Mouse (Mus musculus): ENCODE results near the gene Sez6l.

The Sez6l gene

DNA sequence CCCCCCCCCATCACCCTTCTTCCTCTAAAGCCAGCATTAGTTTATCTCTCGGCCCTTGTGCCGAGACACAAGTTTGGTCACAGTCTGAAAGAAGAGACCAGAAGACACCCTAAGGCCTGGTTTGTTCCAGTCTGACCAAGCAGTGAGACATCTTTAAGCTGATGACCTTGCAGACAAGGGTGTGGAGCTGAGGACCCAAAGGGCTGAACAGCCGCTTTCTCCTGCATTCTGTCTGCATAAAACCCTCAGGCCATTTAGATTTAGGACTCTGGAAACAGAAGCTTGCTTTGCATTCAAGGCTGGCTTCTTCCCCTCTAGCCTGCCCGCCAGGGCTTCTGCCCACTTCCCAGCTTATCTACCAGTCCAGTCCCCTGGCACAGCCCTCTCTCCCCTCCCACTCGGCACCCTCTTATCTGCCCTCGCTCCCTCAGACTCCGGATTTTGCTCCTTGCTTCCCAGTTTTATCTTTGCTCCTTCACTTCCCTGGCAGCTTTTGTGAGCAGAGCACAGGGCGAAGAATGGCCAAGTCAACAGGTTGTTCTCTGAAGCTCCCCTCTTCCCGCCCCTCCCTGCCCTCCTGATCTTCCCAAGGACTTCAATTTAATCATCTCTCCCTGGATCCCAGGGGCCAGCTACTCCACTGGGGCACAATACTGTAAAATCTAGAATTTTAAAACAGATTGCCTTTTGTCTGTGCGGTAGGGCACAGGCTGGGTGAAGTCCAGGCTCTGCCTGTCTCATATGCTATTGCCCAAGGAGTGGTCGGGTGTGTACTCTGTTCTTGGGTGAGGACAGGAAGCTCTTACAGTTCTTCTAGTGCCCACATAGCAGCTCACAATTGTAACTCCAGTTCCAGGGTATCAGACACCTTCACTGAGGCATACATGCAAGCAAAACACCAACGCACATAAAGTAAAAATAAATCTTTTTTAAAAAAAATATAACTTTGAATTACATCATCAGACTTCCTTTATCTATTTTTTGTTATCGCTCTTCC is 77.8 kb downstream of the Sez6l start:
- no peak for DNase-seq (ENCODE audit: low read depth, low spot score)

DNA sequence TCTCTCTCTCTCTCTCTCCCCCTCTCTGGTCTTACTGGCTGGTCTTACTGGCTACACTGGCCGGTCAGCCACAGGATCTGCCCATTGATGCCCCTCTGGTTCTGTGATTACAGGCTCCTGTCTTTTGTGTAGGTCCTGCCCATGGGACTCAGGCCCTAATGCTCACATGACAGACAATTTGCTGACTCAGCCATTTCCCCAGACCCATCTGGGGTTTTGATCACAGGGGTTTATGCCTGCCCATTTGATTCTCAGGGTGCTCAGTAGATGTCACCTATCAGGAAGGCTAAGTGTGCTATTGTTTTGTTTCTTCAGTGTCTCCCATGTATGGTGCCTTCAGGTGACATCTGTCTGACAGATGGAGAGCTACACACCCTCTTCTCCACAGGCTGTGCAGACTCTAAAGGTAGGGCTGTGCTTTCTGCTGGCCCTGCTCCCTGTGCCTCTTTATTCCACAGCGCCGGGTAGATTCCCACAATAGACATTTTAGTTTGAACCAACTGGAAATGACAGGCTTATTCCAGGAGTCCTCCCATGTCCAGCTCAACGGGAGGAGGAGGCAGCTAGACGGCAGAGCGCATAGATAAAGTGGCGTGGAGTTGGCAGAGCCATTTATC is 80.1 kb downstream of the Sez6l start:
- no peak for DNase-seq (ENCODE audit: low read depth, low spot score)

DNA sequence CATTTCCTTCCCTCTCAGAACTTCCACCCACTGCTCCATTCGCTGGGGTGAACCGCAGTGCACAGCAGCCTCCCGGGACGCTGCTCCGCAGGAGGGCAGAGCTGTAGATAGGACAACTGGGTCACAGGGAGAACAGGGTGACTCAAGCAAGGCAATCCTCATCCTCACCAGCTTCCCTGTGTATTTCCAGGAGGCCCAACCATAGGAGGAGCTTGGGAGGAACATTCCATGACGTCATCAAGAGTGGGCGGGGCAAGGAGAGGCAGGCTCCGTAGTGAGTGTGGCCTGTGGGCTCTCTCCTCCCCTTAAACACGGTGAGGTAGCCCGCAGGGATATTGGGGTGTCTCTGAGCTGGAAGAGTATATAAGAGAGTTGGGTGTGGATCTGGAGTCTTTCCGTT is 83.5 kb downstream of the Sez6l start:
- DNase-seq (ENCODE audit: low read depth, low spot score): no peak

DNA sequence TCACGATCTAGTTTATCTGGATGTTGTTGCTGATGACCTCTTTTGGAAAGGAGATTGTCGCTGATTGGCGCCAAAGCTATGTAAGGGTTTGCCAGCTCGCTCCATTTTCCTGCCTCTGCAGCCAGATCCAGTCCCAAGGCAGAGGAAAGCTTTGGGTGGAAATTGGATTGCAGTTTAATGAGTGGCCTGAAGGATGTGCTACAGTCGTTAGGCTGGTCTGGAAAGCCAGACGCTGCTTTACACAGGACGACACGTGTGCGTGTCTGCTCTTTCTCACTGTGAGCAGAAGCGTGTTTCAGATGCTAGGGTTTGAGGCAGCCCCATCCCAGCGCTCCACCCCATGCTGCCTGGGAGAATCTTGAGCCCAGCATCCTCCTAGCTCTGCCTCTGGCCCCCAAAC is 85.5 kb downstream of the Sez6l start:
- DNase-seq (ENCODE audit: low read depth, low spot score): no peak

DNA sequence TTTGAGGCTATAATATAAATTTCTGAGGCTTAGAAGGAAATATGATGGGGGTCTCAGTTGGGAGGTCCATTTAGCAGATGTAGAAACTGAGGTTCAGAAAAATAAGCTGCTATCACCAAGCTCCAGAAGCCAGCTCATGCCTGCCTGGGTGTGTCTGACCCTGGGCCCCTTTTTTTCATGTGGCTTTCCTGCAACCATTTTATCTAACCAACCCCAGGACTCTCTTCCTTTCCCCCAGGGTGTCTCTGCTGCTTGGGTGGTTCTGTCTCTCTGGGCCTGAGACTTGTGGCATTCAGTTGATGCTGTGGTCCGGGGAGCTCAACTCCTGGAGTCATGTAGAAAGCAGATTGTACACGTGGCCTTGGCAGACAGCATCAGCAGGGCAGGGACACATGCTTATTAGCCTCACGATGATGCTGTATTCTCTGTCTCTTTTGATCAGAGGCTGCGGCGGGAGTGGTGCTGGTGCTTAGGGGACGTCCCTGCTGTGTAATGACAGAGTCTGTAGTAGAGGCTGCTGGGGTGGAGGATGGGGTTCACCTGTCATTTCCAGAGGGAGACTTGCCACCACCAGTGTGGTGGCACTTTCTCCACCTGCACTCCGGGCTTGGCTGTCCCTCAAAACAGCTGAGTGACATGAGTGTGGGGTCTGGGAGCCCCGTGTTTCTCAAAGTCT is 88.7 kb downstream of the Sez6l start:
- DNase-seq (ENCODE audit: low read depth, low spot score): no peak

DNA sequence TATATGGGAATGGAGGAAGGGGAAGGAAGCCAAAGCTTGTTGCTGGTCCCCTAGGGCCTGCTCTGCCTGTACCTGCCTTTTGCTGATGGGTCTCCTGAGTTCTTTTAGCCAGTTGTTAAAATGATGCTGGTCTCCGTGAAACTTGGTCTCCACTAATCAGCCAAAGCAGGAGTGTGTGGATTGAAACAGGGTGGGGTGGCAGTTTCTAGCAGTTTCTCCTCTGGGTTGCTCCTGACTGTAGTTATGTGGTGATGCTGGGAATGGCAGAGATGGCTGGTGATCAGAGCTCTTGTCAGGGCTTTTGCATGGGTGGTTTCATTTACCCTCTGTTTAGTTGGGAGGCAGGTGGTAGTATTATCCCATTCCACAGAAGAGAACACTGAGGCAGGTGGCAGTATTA is 89.5 kb downstream of the Sez6l start:
- DNase-seq (ENCODE audit: low read depth, low spot score): no peak

DNA sequence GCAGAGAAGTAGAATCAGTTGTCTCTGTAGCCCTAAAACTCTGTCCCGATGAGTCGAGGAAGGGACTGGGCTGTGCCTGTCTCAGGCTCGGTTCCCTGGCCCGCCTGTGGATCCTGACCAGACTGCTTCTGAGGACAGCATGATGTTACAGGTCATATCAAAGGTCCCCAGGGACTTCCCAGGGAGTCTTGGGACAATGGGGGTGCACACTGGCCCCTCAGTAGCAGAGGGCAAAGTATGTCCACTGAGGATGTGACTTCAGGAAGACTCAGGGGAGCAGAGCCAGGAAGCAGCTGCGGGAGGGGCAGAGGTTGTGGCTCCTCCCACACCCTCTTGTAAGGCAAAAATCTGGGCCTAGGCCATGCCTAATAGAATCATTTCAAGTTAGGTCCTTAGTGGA is 90.6 kb downstream of the Sez6l start:
- no peak for DNase-seq (ENCODE audit: low read depth, low spot score)

DNA sequence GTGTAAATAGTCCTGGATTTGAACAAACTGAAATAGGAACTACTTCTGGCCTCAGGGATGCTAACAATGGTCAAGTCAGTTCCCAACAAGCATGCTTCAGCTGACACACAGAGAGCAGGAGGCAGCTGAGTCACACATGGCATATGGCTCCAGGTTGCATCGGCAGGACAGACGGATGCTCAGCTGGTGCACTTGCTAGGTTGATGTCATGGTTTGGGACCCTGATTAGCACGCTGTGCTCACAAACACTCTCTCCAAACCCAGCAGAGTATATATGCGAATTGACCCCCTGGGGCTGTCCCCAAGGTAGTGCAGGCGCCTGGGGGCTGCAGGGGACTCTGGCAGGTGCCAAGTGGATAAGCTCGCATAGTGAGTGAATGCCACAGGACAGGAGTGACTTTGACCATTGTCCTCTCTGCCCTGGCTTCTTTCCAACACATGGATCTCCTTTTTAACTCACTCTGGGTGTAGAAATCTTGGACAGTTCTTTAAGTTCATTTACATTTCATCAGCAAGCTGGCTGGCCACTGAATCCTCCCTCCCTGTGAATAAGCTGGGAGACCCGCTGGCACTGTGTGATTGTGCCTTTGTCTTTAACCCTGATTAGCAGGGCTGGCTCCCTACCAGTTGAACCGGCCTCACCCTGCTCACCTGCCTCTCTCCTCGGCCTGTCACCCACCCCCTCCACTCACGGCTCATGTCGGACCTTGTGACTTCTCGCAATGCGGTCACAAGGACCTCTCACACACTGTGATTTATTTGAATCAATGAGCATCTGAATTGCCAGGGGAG is 91.9 kb downstream of the Sez6l start:
- no peak for DNase-seq (ENCODE audit: low read depth, low spot score)

DNA sequence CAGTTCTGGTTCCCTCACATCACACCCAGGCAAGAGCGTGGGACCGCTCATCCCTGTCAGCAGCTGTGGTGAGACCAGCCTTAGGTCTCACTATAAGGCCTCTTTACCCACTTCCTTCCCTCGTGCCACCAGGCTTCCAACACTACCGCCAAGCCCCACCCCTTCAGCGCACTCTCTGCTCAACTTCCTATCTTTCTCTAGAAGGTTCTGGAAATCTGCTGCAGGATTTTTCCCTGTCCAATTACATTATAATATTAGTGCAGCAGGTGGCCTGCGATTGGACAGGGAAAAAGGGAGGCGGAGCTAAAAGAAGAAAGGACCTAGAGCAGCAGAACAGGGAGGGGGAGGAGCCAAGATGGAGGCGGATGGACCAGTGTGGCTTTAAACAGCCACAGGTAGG is 94.0 kb downstream of the Sez6l start:
- no peak for DNase-seq (ENCODE audit: low read depth, low spot score)

DNA sequence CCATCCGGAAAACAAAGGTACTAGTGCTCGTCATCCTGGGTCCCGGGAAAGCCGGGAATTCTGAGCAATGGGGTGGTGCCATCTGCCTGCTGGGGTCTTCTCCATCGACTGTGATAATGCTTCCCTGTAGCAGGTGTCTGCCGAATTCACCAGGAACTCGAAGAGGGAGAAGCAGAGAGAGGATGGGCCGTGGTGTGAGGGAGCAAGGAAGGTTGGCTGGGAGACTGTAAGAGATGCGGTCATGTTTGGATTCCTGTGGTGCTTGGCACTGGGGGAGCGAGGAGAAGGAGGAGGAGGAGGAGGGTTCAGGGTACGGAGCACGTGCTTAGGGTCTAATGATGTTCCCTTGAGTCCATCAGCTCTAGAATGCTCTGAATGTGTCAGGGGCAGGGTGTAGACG is 94.4 kb downstream of the Sez6l start:
- no peak for DNase-seq (ENCODE audit: low read depth, low spot score)

DNA sequence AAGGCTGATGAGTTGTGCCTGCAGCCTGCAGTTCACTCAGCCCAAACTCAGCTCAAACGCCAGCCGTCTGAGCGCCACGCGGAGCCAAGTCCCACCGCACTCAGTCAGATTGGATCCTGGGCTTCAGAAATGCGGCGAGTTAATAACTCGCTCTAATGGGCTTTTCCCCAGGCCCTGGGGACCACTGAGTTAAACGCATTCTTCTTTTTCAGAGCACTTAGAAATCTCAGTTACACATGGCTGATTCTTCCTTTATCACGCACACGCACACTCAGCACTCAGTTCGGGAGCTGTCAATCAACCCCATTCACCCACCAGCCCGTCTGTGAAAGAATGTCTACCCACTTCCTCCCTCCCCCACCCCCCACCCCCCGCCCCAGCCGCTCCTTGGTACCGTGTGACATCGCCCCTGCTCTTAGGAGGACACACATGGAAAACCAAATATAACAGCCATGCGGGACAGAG is 95.0 kb downstream of the Sez6l start:
- no peak for DNase-seq (ENCODE audit: low read depth, low spot score)

DNA sequence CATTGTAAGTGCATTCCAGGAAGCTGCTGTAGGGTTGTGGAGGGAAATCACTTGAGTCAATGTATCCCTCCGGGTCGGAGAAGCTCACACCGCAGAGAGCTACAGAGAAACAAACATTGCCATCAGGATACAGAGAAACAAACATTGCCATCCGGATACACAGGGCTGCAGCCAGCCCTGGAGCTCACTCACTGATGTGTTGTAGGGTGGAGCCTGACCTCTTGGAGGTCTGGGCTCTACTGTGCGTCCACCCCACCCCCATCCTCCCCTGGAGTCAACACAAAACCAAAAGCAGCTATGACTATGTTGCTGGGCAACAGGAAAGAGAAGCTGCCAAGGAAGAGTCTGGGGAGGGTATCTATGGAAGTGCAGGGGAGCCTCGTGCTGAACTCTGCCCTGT is 103.5 kb downstream of the Sez6l start:
- no peak for DNase-seq (ENCODE audit: low read depth, low spot score)

DNA sequence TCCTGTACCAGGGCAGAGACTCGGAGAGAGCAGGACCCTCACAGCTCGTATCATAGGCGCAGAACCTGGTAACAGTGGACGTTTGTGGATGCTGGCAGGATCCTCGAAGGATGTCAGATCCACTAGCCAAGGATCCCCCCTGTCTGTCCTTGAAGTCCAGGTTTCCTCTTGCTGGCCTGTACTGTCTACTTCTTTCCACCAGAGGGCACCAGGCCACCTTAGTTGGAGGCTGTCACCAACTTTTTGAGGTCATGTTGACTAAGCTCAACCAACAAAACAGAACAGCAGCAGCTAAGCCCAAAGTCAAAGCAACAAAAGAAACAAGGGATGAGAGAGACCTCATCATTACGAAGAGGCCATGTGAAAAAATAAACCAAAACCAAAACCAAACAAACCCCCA is 106.8 kb downstream of the Sez6l start:
- DNase-seq (ENCODE audit: low read depth, low spot score): no peak

DNA sequence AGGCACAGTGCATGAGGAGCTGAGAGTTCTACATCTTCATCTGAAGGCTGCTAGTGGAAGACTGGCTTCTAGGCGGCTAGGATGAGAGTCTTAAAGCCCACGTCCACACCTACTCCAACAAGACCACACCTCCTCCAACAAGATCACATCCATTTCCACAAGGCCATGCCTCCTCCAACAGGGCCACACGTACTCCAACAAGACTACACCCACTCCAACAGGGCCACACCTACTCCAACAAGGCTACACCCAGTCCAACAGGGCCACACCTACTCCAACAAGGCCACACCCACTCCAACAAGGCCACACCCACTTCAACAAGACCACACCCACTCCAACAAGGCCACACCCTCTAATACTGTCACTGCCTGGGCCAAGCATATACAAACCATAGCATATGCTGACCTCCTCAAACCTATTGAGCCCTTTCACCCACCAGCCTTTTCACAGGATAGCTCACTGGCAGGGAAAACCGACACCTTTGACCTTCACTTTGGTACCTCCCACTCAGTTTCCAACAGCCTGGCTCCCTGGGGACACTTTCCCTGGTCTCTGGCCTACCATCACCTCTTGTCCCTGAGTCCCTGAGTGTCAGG is 107.9 kb downstream of the Sez6l start:
- no peak for DNase-seq (ENCODE audit: low read depth, low spot score)

DNA sequence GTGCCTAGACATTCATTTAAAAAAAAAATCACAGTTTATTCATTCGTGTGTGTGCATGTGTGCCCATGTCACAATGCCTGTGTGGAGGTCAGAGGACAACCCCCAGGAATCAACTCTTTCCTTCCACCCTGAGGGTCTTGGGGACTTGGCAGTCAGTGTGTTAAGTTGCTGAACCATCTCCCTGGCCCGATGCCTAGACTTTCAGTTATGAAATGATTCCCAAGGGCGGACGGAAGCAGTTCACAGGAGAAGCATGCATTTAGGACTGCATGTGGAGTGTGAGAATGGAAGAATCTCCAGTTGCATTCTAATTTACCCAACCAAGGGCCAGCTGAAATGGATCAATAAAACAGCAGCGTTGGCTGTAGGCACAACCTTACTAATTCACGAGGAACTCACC is 110.7 kb downstream of the Sez6l start:
- no peak for DNase-seq (ENCODE audit: low read depth, low spot score)

DNA sequence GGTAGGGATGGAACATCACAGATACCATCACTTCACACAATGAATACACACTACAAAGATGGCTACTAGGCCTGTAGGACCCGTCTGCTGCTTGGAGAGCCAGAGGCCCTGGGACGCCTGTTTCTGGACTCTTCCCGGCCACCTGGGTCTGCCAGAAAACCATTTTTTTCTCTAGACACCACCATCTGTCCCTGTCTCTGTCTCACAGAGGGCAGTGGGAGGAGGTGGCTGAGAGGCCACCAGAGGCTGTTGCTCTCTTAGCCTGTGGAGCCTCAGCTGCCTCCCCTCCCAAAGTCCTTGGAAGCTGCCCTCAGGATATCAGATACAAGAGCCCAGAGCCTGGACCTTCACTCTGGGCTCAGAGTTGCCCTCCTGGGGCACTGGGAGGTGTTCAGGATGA is 117.1 kb downstream of the Sez6l start:
- no peak for DNase-seq (ENCODE audit: low read depth, low spot score)

DNA sequence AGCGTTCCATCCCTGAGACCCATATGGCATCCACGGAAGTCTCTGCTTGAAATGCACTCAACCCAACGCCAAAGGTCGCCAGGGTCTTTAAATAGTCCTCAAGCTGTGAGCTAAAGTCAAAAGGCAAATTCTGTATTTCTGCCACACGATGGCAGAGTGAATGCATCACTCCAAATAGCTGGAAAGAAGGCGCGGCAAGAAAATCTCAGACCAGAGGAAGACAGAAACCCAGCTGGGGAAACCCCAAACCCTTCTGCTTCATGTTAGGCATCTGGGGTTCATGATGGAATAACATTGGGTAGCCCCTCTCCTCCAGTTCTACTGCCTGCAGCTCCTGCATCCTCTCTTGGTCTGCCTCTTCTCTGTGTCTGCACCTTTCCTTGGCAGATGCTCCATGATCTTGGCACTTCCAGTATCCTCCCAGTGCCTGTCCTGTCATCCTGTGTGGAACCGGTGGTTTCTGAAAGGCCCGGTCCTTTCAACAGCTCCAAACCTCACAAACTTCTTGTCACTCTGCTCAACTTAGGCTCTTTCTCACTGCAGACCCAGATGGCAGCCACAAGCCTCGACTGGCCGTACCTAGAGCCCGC is 121.9 kb downstream of the Sez6l start:
- no peak for DNase-seq (ENCODE audit: low read depth, low spot score)

DNA sequence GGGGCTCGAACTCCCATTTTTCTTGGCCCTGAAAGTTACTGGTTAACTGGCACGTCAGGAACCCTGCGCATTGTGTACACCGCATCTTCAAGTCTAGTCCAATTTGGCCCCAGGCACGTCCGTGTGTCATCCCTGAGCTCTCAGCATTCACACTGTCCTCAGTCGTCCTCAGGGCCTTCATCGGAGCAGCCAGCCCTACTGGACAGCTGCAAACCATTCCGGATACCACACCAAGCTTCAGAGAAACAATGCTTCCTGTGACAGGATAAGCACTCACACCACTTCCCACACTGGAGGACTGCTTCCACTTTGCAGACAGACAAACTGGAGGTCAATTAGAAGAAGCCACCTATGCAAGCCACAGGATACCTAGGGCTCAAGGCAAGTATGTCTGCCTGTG is 123.9 kb downstream of the Sez6l start:
- no peak for DNase-seq (ENCODE audit: low read depth, low spot score)

DNA sequence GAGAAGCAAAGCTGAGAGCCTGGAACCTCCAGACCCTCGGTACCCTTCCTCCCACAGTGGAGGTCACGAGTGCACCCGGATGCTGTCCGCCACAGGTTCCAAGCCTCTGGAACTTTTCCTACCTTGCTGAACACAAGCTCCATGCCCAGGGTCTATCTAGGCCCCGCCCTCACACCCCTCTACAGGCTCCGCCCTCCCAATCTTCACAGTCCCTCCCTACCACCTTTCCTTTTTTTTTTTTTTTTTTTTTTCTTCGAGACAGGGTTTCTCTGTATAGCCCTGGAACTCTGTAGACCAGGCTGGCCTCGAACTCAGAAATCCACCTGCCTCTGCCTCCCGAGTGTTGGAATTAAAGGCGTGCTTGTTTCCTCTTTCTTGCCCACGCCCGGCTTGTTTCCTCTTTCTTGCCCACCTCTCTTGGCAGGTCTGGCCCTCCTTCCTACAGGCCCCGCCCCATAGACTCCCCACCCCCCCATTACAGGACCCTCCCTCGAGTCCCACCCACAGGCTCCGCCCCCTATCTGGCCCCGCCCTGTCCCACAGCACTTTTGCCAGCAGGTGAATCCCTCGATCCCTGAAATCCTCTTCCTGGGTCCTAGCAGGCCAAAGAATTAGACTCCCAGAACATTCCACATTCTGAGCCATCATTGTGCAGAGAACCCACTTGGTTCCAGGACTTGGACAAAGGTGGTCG is 128.1 kb downstream of the Sez6l start, which contains the start of gene Gm6588:
Gene Gm6588, plus strand, starts transcription at position 680 of the 694 bp plus-strand sequence.
- no peak for DNase-seq (ENCODE audit: low read depth, low spot score)

DNA sequence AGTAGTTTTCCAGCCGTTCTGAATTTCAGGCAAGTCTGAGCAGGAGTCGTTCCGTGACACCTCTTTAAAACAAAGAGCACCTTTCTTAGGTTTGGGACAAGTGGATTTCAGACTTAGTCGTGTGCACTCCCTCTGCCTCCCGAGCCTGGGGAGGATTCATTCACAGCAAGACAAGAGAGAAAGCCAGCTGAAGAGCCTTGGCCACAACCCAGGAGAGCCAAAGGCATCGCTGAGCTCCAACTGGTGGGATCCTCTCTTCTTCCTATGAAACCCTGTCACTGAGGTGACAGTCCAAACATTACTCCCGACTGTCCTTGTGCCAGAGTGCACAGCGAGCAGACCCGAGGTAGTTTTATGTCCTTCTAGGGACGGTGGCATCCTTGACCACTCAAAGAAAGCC is 138.4 kb downstream of the Sez6l start:
- no peak for DNase-seq (ENCODE audit: low read depth, low spot score)

Data from brain, embryonic 18.5 days (tissue).